Mouse (Mus musculus): Measurements from ENCODE around the gene Fyb2. TPM values are rescaled to one million over a fixed set of nuclear protein-coding genes. Genes with fewer than 3 reads are reported as not detected.

The Fyb2 gene
- total RNA-seq, 2 experiments from 2014 or later = 2.6 TPM

DNA sequence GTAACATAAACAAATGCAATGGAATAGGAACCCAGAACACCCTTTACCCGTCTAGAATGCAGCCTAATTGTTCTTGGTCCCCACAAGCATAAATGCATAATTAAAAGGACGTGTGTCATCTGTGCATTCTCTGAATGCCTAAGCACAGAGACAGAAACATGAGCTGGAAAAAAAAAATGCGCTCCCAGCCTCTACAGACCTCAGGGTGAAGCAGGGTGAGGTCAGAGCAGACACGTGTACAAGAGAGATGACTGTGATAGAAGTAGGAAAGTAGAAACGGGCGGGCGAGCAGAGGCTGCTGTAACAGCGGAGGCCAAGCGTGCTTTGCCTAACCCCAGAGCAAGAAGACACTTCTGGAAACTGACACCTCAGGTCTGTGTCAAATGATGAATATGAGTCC, 22.8 kb downstream of the Fyb2 start:
- DNase-seq (ENCODE audit: low spot score in 2 of 2) = no peak

GRCm38 (mm10) chr4:104939535-104939934, 26.3 kb downstream of the Fyb2 start:
- no peak for DNase-seq (ENCODE audit: low spot score in 2 of 2)

GRCm38 (mm10) chr4:104941895-104942294, 28.6 kb downstream of the Fyb2 start:
- DNase-seq (ENCODE audit: low spot score in 2 of 2) = no peak

GRCm38 (mm10) chr4:104944482-104944881, 31.2 kb downstream of the Fyb2 start:
- DNase-seq (ENCODE audit: low spot score in 2 of 2) = no peak

GRCm38 (mm10) chr4:104948886-104949285, 35.6 kb downstream of the Fyb2 start:
- no peak for DNase-seq (ENCODE audit: low spot score in 2 of 2)

DNA sequence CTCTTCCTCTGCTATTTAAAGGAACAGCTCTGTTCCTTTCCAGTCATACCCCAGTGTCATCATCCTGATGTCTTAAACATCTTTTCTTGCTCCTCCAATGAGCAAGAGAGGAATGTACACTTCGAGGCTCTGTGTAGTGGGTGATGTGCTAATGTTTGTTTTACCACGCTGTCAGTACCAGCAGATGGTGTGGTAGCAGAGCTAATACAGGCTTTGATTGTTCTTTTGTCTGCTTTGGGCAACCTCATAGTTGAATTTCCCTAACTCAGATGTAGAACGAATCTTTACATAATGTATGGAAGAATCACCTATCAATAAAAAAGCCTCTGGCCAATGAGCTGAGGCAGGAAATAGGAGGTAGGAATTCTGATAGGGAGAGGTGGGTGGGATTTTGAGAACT, 36.0 kb downstream of the Fyb2 start:
- DNase-seq (ENCODE audit: low spot score in 2 of 2) = peak in 1 of 2 experiments; percentile 43

GRCm38 (mm10) chr4:104951280-104951878, 38.1 kb downstream of the Fyb2 start:
- no peak for DNase-seq (ENCODE audit: low spot score in 2 of 2)

GRCm38 (mm10) chr4:104956691-104957090, 43.4 kb downstream of the Fyb2 start:
- DNase-seq (ENCODE audit: low spot score in 2 of 2) = peak in 1 of 2 experiments; percentile 35

DNA sequence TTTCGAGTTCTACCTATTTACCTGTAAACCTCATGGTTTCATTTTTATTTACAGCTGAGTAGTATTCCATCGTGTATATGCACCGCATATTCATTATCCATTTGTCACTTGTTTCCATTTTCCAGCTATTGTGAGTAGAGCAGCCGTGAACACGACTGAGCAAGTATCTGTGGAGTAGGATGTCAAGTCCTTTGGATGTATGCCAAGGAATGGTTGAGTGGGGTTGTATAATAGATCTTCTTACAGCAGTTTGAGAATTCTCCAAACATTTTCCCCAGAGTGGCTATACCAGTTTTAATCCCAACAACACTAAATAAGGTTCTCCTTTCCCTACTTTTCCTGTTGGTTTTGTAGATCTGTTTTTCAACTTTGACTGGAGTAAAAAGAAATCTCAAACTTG, 48.2 kb downstream of the Fyb2 start:
- no peak for DNase-seq (ENCODE audit: low spot score in 2 of 2)

GRCm38 (mm10) chr4:104972606-104973005, 59.4 kb downstream of the Fyb2 start:
- no peak for DNase-seq (ENCODE audit: low spot score in 2 of 2)

- DNase-seq (ENCODE audit: low spot score in 2 of 2) = no peak
Observed at GRCm38 (mm10) chr4:104975162-104975830, 62.0 kb downstream of the Fyb2 start.

- no peak for DNase-seq (ENCODE audit: low spot score in 2 of 2)
Observed at GRCm38 (mm10) chr4:104985960-104986632, 72.8 kb downstream of the Fyb2 start.

- DNase-seq (ENCODE audit: low spot score in 2 of 2) = no peak
Observed at GRCm38 (mm10) chr4:104987631-104988030, 74.4 kb downstream of the Fyb2 start.

DNA sequence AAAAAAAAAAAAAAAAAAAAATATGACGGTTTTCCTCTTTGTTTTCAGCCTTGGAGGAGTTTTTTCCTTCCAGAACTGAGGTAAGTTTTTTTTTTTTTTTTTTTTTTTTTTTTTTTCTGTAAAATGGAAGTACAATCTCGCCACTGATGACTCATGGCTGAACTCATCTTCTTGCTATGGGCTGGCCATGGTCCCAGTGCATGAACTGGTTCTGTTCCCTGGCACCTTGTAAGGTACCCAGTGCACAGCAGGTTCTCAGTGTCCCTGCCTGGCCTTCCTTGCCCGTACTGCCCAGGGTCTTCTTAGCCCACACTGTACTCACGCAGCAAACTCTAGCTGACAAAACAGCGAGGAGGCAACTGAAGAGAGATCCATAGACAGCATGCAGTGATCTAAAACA, 74.8 kb downstream of the Fyb2 start:
- DNase-seq (ENCODE audit: low spot score in 2 of 2) = no peak

GRCm38 (mm10) chr4:104988709-104989108, 75.5 kb downstream of the Fyb2 start:
- no peak for DNase-seq (ENCODE audit: low spot score in 2 of 2)

DNA sequence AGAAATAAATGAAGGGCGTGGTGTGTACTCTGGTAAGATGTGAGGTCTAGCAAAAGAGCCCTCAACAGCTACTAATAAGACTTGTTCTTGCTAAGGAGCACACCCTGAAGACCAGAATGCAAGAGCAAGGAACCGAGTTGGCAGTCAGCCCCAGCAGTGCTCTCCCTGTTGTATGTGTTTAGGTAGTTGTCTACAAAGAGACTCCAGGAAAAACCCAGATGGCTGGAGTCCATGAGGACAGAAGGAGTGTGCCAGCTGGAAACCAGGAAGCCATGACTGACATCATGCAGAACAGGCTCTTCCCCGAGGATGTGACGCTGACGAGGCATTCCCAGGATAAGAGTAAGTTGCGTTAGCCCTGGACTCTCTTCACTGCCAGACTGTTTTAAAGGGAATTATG, 76.8 kb downstream of the Fyb2 start:
- DNase-seq (ENCODE audit: low spot score in 2 of 2) = peak; percentile 54 to 67

GRCm38 (mm10) chr4:104990686-104991085, 77.4 kb downstream of the Fyb2 start:
- DNase-seq (ENCODE audit: low spot score in 2 of 2) = no peak

DNA sequence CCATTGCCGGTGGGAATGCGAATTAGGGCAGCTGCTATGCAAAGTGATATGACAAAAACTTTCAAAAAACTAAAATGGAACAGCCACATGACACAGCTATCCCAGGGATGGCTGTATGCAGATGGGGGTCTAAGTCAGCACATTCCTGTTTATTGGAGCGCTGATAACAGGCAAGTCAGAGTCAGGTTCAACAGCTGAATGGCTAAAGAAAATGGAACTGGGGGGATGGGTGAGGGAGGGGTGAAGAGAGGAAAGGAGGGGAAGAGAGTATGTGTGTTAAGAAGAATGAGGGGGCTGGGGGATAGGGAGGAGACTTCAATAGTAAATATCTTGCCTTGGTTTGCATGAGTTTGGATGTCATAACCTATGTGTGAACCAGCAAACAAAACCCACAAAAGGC, 79.0 kb downstream of the Fyb2 start:
- DNase-seq (ENCODE audit: low spot score in 2 of 2) = no peak

DNA sequence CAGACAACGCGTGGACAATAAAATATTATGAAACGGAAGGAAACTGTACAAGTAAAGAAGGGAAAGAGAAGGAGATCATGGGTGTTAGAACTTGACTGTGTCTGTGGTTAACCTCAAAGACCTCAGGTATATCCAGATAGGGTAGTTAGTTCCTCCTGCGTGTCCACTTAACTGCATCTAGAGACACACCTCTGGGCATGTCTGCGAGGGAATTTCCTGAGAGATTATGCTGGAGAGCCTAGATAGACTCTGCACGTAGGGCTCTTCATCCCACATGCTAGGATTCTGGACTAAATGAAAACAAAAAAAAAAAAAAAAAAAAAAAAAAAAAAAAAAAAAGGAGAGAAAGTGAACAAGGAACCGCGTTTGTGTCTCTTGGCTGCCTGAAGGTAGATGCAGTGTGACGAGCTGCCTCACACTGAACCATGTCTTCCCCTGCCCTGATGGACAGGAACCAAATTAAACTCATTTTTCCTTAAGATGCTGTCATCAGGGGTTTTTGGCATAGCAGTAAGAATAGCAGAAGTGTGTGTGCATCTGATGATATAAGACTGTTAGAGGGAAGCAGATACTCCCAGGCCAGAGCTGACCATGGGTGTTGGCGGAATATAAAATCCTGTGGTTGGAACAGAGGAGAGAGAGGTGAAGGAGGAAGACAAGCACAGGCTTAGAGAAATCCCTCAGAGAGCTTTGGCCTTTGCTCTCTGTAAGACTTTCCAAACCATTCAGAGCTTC, 80.1 kb downstream of the Fyb2 start:
- DNase-seq (ENCODE audit: low spot score in 2 of 2) = no peak

- DNase-seq (ENCODE audit: low spot score in 2 of 2) = no peak
Observed at GRCm38 (mm10) chr4:104999702-105000101, 86.4 kb downstream of the Fyb2 start.

- no peak for DNase-seq (ENCODE audit: low spot score in 2 of 2)
Observed at GRCm38 (mm10) chr4:105001736-105002135, 88.5 kb downstream of the Fyb2 start.

GRCm38 (mm10) chr4:105004135-105004534, 90.9 kb downstream of the Fyb2 start:
- no peak for DNase-seq (ENCODE audit: low spot score in 2 of 2)

All from layer of hippocampus, adult 18-20 months (tissue).